Mouse (Mus musculus): Measurements from ENCODE around the gene Rabl3. TPM values are rescaled to one million over a fixed set of nuclear protein-coding genes. Genes with fewer than 3 reads are reported as not detected.
A peak's percentile ranks its signal among the peaks of the same experiment; 100 is the strongest.

Rabl3 gene
- total RNA-seq, 2 experiments from 2014 or later, result 4.9 to 6.3 TPM

GRCm38 (mm10) chr16:37540776-37541175 lies 1.1 kb downstream of the Rabl3 start:
- peak in 1 of 2 experiments; percentile 14 for DNase-seq
- intact Hi-C loops (cut with DNase I), result no loop called here

GRCm38 (mm10) chr16:37546312-37546711 lies 6.6 kb downstream of the Rabl3 start:
- intact Hi-C loops (cut with DNase I), result no loop called here
- DNase-seq, result no peak

- DNase-seq, result no peak
- intact Hi-C loops (cut with DNase I), result no loop called here
Observed at GRCm38 (mm10) chr16:37550266-37550665, 10.6 kb downstream of the Rabl3 start.

- no peak for DNase-seq
- intact Hi-C loops (cut with DNase I), result no loop called here
Observed at GRCm38 (mm10) chr16:37550981-37551380, 11.3 kb downstream of the Rabl3 start.

GRCm38 (mm10) chr16:37552824-37553223 lies 13.1 kb downstream of the Rabl3 start:
- intact Hi-C loops (cut with DNase I), result no loop called here
- DNase-seq, result no peak

- DNase-seq, result no peak
- intact Hi-C loops (cut with DNase I), result no loop called here
Observed at GRCm38 (mm10) chr16:37562414-37562813, 22.7 kb downstream of the Rabl3 start.

- intact Hi-C loops (cut with DNase I), result no loop called here
- no peak for DNase-seq
Observed at GRCm38 (mm10) chr16:37562961-37563360, 23.3 kb downstream of the Rabl3 start.

GRCm38 (mm10) chr16:37565117-37565516 lies 25.4 kb downstream of the Rabl3 start:
- intact Hi-C loops (cut with DNase I), result no loop called here
- DNase-seq, result no peak

- intact Hi-C loops (cut with DNase I), result no loop called here
Observed at GRCm38 (mm10) chr16:37566107-37566506, 26.4 kb downstream of the Rabl3 start.

GRCm38 (mm10) chr16:37567113-37568050 lies 27.7 kb downstream of the Rabl3 start:
- intact Hi-C loops (cut with DNase I), result no loop called here
- no peak for DNase-seq

More at GRCm38 (mm10) chr16:37566107-37566506, 26.4 kb downstream of the Rabl3 start:
- DNase-seq, result no peak

GRCm38 (mm10) chr16:37571554-37571953 lies 31.9 kb downstream of the Rabl3 start:
- intact Hi-C loops (cut with DNase I), result no loop called here
- DNase-seq, result no peak

GRCm38 (mm10) chr16:37572117-37572754 lies 32.6 kb downstream of the Rabl3 start:
- intact Hi-C loops (cut with DNase I), result no loop called here
- DNase-seq, result no peak

GRCm38 (mm10) chr16:37573061-37573460 lies 33.4 kb downstream of the Rabl3 start:
- intact Hi-C loops (cut with DNase I), result no loop called here
- no peak for DNase-seq

GRCm38 (mm10) chr16:37575325-37575724 lies 35.6 kb downstream of the Rabl3 start:
- no peak for DNase-seq
- intact Hi-C loops (cut with DNase I), result no loop called here

- intact Hi-C loops (cut with DNase I), result no loop called here
Observed at GRCm38 (mm10) chr16:37579591-37579990, 39.9 kb downstream of the Rabl3 start.

GRCm38 (mm10) chr16:37579994-37580393 lies 40.3 kb downstream of the Rabl3 start, which contains the start of gene Hgd:
Hgd (plus strand) TSS chr16:37580153.
- DNase-seq, result no peak
- intact Hi-C loops (cut with DNase I), result no loop called here

More at GRCm38 (mm10) chr16:37579591-37579990, 39.9 kb downstream of the Rabl3 start:
- DNase-seq, result no peak

- no peak for DNase-seq
- intact Hi-C loops (cut with DNase I), result no loop called here
Observed at GRCm38 (mm10) chr16:37580651-37581050, 41.0 kb downstream of the Rabl3 start.

GRCm38 (mm10) chr16:37581901-37582300 lies 42.2 kb downstream of the Rabl3 start:
- intact Hi-C loops (cut with DNase I), result no loop called here

GRCm38 (mm10) chr16:37583306-37583705 lies 43.6 kb downstream of the Rabl3 start:
- no peak for DNase-seq
- intact Hi-C loops (cut with DNase I), result no loop called here

More at GRCm38 (mm10) chr16:37581901-37582300, 42.2 kb downstream of the Rabl3 start:
- no peak for DNase-seq

- DNase-seq, result no peak
- intact Hi-C loops (cut with DNase I), result no loop called here
Observed at GRCm38 (mm10) chr16:37583801-37584200, 44.1 kb downstream of the Rabl3 start.

- intact Hi-C loops (cut with DNase I), result no loop called here
- peak; percentile 9 to 21 for DNase-seq
Observed at GRCm38 (mm10) chr16:37584218-37585035, 44.7 kb downstream of the Rabl3 start.

Measured in gastrocnemius, postnatal 36 days (tissue).